Mouse (Mus musculus) CH12.LX (cell line): ENCODE measurements around the gene Tex261. TPM values are rescaled to one million over a fixed set of nuclear protein-coding genes. Genes with fewer than 3 reads are reported as not detected.
A peak's percentile ranks its signal among the peaks of the same experiment; 100 is the strongest.

Experiments used
- DNase-seq: peaks from one replicate; pipeline ENCODE4 v3.0.0-alpha.2; 2013; ENCODE audit errors: extremely low read depth
- H3K27ac ChIP-seq: 2 replicates; pipeline ENCODE4 v1.5.1; 2012; ENCODE audit warnings: low read depth, mild to moderate bottlenecking, control low read depth, moderate library complexity; ENCODE audit not compliant: insufficient read depth
- H3K27me3 ChIP-seq: replicated peaks from 2 replicates; pipeline ENCODE3; 2012; ENCODE audit warnings: inconsistent platforms
- H3K36me3 ChIP-seq, 2 experiments: replicated peaks in 1 of 2; 2 replicates each; pipeline versions ENCODE3 to v1.6.1; 2012; ENCODE audit warnings: inconsistent platforms in 1 of 2, low read length in 1 of 2, mild to moderate bottlenecking in 1 of 2, mixed read lengths in 1 of 2, moderate library complexity in 1 of 2; ENCODE audit not compliant: control insufficient read depth in 1 of 2, insufficient read depth in 1 of 2
- H3K4me1 ChIP-seq, 2 experiments: 2 replicates each; pipeline ENCODE4 v1.6.1; 2012; ENCODE audit warnings: inconsistent platforms in 1 of 2, moderate library complexity in 1 of 2; ENCODE audit not compliant: insufficient read depth in 2 of 2, control insufficient read depth in 1 of 2
- H3K4me2 ChIP-seq: 2 replicates; pipeline ENCODE4 v1.6.1; 2012; ENCODE audit warnings: low read depth, mild to moderate bottlenecking, control low read depth; ENCODE audit not compliant: poor library complexity, insufficient read depth, severe bottlenecking
- H3K4me3 ChIP-seq, 3 experiments: fragments of 150-350 bp in 1 of 3; sonication (generic) in 1 of 3; replicated peaks in 1 of 3; 2 replicates each; pipeline versions ENCODE3 to v1.5.1; 2011 to 2012; ENCODE audit warnings: low read depth in 2 of 3, low read length in 2 of 3, mild to moderate bottlenecking in 2 of 3, moderate library complexity in 2 of 3, control low read depth in 1 of 3, improper control_type of control experiment in 1 of 3, inconsistent platforms in 1 of 3, mixed read lengths in 1 of 3; ENCODE audit not compliant: poor library complexity in 1 of 3
- H3K79me2 ChIP-seq: replicated peaks from 2 replicates; pipeline ENCODE4 v1.6.1; 2012; ENCODE audit warnings: mild to moderate bottlenecking, moderate library complexity; ENCODE audit not compliant: control insufficient read depth, poor library complexity, insufficient read depth, severe bottlenecking; ENCODE audit errors: extremely low read depth
- H3K9ac ChIP-seq: 2 replicates; pipeline ENCODE4 v1.6.1; 2012; ENCODE audit warnings: low read depth, mild to moderate bottlenecking, control low read depth, moderate library complexity; ENCODE audit not compliant: insufficient read depth
- H3K9me3 ChIP-seq: replicated peaks from 2 replicates; pipeline ENCODE3; 2012; ENCODE audit warnings: low read length, inconsistent platforms, mixed read lengths
- BHLHE40 ChIP-seq: IDR thresholded peaks from 2 replicates; pipeline ENCODE4 v1.6.1; 2011; ENCODE audit warnings: mild to moderate bottlenecking, low read depth, low read length, improper control_type of control experiment
- CTCF ChIP-seq, 2 experiments: IDR thresholded peaks in 1 of 2; conservative IDR thresholded peaks in 1 of 2; 2 replicates each; pipeline ENCODE4 v1.5.1; 2011 to 2012; ENCODE audit warnings: low read depth in 2 of 2, low read length in 2 of 2, improper control_type of control experiment in 1 of 2, inconsistent platforms in 1 of 2, mild to moderate bottlenecking in 1 of 2, moderate library complexity in 1 of 2
- E2F4 ChIP-seq: IDR thresholded peaks from 2 replicates; pipeline ENCODE4 v1.6.1; 2011; ENCODE audit warnings: low read depth, low read length, improper control_type of control experiment; ENCODE audit not compliant: insufficient replicate concordance
- HCFC1 ChIP-seq: IDR thresholded peaks from 2 replicates; pipeline ENCODE4 v1.6.1; 2012; ENCODE audit warnings: low read depth, mild to moderate bottlenecking, inconsistent platforms, low read length, improper control_type of control experiment
- JUN ChIP-seq: IDR thresholded peaks from 2 replicates; pipeline ENCODE4 v1.6.1; 2011; ENCODE audit warnings: low read depth, mild to moderate bottlenecking, low read length, improper control_type of control experiment, moderate library complexity; ENCODE audit not compliant: insufficient read depth
- MAFK ChIP-seq: IDR thresholded peaks from 2 replicates; pipeline ENCODE4 v1.6.1; 2011; ENCODE audit warnings: low read length, improper control_type of control experiment; ENCODE audit not compliant: insufficient replicate concordance
- MAZ ChIP-seq: IDR thresholded peaks from 2 replicates; pipeline ENCODE4 v1.6.1; 2012; ENCODE audit warnings: low read depth, mild to moderate bottlenecking, inconsistent platforms, low read length, improper control_type of control experiment, moderate library complexity
- MEF2A ChIP-seq: IDR thresholded peaks from 2 replicates; pipeline ENCODE4 v1.6.1; 2014; ENCODE audit warnings: low read depth, mild to moderate bottlenecking, inconsistent platforms, low read length, improper control_type of control experiment, borderline replicate concordance
- POLR2A ChIP-seq: IDR thresholded peaks from 2 replicates; pipeline ENCODE4 v1.6.1; 2011; ENCODE audit warnings: low read depth, mild to moderate bottlenecking, improper control_type of control experiment, low read length
- RAD21 ChIP-seq: IDR thresholded peaks from 2 replicates; pipeline ENCODE4 v1.6.1; 2011; ENCODE audit warnings: low read depth, mild to moderate bottlenecking, low read length, improper control_type of control experiment, moderate library complexity
- SMC3 ChIP-seq: IDR thresholded peaks from 2 replicates; pipeline ENCODE4 v1.6.1; 2011; ENCODE audit warnings: low read depth, low read length, improper control_type of control experiment
- TBP ChIP-seq: conservative IDR thresholded peaks from 2 replicates; pipeline ENCODE4 v1.6.1; 2011; ENCODE audit warnings: low read depth, low read length, improper control_type of control experiment
- TCF12 ChIP-seq: IDR thresholded peaks from 2 replicates; pipeline ENCODE4 v1.6.1; 2014; ENCODE audit warnings: low read depth, mild to moderate bottlenecking, inconsistent platforms, low read length, improper control_type of control experiment
- USF2 ChIP-seq: conservative IDR thresholded peaks from 2 replicates; pipeline ENCODE4 v1.6.1; 2011; ENCODE audit warnings: low read depth, low read length, improper control_type of control experiment
- ZC3H11A ChIP-seq: IDR thresholded peaks from 2 replicates; pipeline ENCODE4 v1.6.1; 2012; ENCODE audit warnings: low read depth, mild to moderate bottlenecking, inconsistent platforms, low read length, improper control_type of control experiment
- dilution Hi-C: fragments of 300-500 bp; cut with MboI; formaldehyde crosslinking; loops from 2 replicates; pipeline ENCODE4 v1.14.3; 2020; ENCODE audit warnings: low sequenced_read_pairs; ENCODE audit not compliant: extremely low pct_unique_long_range_greater_than_20kb, extremely low pct_ligation_motif_present
- in situ Hi-C: fragments of 300-500 bp; cut with MboI; formaldehyde crosslinking; loops from 3 replicates; pipeline ENCODE4 v1.14.3; 2019; ENCODE audit warnings: low sequenced_read_pairs, low pct_ligation_motif_present, low pct_unique_long_range_greater_than_20kb, mixed read lengths
- polyA plus RNA-seq: library from polyadenylated mRNA; unstranded; fragments of >175 nt; gene quantifications from 2 replicates; pipeline ENCODE4 v1.2.1, GENCODE M21; 2012; ENCODE audit warnings: low read depth; ENCODE audit not compliant: insufficient read length
- total RNA-seq, 2 experiments: library from RNA; depleted of rRNA; stranded (reverse); fragments of 300-350 nt in 1 of 2; fragments of >200 nt in 1 of 2; gene quantifications; 2 replicates each; pipeline ENCODE4 v1.2.3; 2012 to 2014

The Tex261 gene
- total and polyA plus RNA-seq, 3 experiments = 44.6 to 87.8 (median 65.6) TPM

- Histone ChIP-seq H3K4me2 (no peak overlapping the region), H3K36me3 (no peaks in the 10 kb centered on the region), H3K9me3 (peaks cover 22% of the 10 kb centered on the region), H3K27me3 (peaks cover 63% of the 10 kb centered on the region), H3K9ac (no peak overlapping the region), H3K79me2 (no peaks in the 10 kb centered on the region), H3K4me3 (no peak overlapping the region), H3K27ac (no peak overlapping the region), H3K4me1 (no peaks in the 10 kb centered on the region)
- no peak for DNase-seq
- no peak for TF ChIP-seq BHLHE40
- no peak for TF ChIP-seq MAFK
- TF ChIP-seq HCFC1 = no peak
- no peak for TF ChIP-seq ZC3H11A
- TF ChIP-seq E2F4 = no peak
- TF ChIP-seq MAZ = no peak
- no peak for TF ChIP-seq SMC3
- no peak for TF ChIP-seq POLR2A
- no peak for TF ChIP-seq MEF2A
- in situ Hi-C loops = no loop called here
- dilution Hi-C loops = no loop called here
Measured at GRCm38 (mm10) chr6:83729350-83729970, 46.2 kb downstream of the Tex261 start.

- no peak overlapping the region for H3K9ac ChIP-seq
Measured at GRCm38 (mm10) chr6:83728488-83728887, 47.1 kb downstream of the Tex261 start.

GRCm38 (mm10) chr6:83727178-83727577 is 48.4 kb downstream of the Tex261 start:
- Histone ChIP-seq H3K27me3 (peaks cover 49% of the 10 kb centered on the region), H3K79me2 (no peaks in the 10 kb centered on the region), H3K27ac (no peak overlapping the region), H3K4me3 (no peak overlapping the region), H3K4me2 (no peak overlapping the region), H3K9ac (no peak overlapping the region), H3K4me1 (no peaks in the 10 kb centered on the region), H3K9me3 (peaks cover 12% of the 10 kb centered on the region), H3K36me3 (no peaks in the 10 kb centered on the region)
- TF ChIP-seq MEF2A (no peak), CTCF (conservative IDR thresholded peaks at IDR 0.05 in 1 of 2, IDR thresholded peaks at IDR 0.05 in 1 of 2; ENCODE audit: low read depth in 2 of 2, low read length in 2 of 2) (peak; percentile 42 to 59), TCF12 (no peak), USF2 (no peak), RAD21 (peak; percentile 18), SMC3 (peak; percentile 30)
- DNase-seq = peak; percentile 28
- dilution Hi-C loops = no loop called here
- in situ Hi-C loops = no loop called here

More at GRCm38 (mm10) chr6:83728488-83728887, 47.1 kb downstream of the Tex261 start:
- dilution Hi-C loops (no loop called here), in situ Hi-C loops (no loop called here)
- Histone ChIP-seq H3K36me3 (no peaks in the 10 kb centered on the region), H3K27ac (no peak overlapping the region), H3K4me1 (no peaks in the 10 kb centered on the region), H3K4me3 (no peak overlapping the region), H3K4me2 (no peak overlapping the region), H3K79me2 (no peaks in the 10 kb centered on the region), H3K9me3 (peaks cover 12% of the 10 kb centered on the region), H3K27me3 (peaks cover 54% of the 10 kb centered on the region)
- TF ChIP-seq CTCF (conservative IDR thresholded peaks at IDR 0.05 in 1 of 2, IDR thresholded peaks at IDR 0.05 in 1 of 2; ENCODE audit: low read depth in 2 of 2, low read length in 2 of 2) (peak; percentile 58 to 79), JUN (no peak), TBP (no peak), SMC3 (peak; percentile 21; the same call in 1 of the 2 replicates)
- DNase-seq = peak; percentile 43
